Mouse (Mus musculus) central nervous system, embryonic 18 days (tissue): Measurements from ENCODE around the gene Tuba3a. TPM values are rescaled to one million over a fixed set of nuclear protein-coding genes. Genes with fewer than 3 reads are reported as not detected.

Experiments used
- polyA plus RNA-seq: library from polyadenylated mRNA; depleted of rRNA; stranded (reverse); fragments of >200 nt; gene quantifications from 2 replicates; pipeline ENCODE4 v1.2.3, GENCODE M21; 2012; rRNA removed

Tuba3a gene
- not detected in 2 replicates for polyA plus RNA-seq

DNA sequence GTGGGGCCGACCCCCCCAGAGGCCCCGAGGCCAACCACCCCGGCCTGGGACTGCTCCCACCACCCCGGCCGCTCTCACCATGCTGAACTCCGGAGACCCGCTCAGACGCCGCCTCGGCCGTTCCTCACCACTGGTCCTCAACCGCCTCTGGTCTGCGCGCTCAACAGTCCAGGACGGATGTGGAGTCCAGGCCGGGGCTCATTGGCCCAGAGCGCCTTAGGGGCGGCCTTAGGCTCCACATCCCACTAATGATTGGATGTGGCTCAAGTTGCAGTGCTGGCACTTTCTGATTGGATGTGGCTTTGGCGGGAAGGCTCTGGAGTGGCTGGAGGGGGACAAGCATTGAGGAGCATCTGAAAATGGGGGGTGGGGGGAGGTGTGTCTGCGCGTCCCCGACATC is at the start of gene Tuba3a:
Tuba3a (minus strand) TSS at position 153 of the 400 bp plus-strand sequence.

DNA sequence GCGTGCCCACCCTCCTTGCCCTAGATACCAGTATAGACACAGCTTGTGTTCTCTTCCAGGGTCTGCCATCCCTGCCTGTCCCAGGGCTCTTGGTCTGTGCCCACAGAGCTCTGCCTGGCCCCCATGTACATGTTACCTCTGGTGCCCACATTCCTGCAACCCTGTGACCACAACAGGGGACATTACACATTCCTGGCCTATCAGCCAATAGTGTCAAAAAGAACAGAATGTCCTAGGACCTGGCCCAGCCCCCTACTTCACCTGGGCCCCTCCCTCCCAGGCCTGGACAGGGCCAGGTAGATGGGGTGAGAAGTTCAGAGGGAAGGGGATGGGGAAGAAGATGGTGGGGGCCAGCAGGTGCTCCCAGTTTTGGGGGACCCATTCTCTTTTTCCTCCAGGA is 34.5 kb upstream of the Tuba3a start, which contains the start of gene Scnn1a:
Scnn1a (plus strand) TSS at position 337 of the 400 bp plus-strand sequence.

DNA sequence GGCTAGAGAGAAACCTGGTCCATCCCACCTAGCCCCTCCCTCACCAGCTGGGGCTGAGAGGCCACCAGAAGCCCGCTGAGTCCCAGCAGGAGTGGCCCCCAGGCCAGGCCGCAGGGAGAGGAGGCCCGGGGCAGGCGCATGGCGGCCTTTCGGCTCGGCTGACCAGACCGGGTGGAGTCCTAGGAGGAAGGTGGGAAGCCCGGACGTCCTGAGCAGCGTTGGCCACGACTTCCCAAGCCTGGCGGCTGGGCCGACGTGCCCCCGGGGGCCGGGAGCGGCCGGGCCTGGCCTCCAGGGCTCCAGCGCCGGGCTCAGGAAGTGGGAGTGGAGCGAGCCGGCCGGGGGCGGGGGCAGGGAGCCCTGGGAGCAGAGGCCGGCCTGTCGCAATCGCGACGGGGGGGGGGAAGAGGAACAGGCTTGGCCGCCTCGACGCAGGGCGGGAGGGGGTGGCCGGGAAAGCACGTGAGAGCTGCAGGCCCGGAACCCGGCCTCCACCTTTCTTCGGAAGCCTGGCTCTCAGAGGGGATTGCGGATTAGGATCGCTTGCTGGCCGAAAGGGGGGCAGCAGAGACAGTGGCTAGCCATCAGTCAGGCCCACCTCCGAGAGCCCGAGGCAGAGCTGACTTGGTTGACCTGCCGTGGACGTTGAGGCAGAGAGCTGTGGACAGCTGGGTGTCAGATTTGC is 27.8 kb upstream of the Tuba3a start, which contains the start of gene Ltbr:
Ltbr (minus strand) TSS at position 340 of the 685 bp plus-strand sequence.

DNA sequence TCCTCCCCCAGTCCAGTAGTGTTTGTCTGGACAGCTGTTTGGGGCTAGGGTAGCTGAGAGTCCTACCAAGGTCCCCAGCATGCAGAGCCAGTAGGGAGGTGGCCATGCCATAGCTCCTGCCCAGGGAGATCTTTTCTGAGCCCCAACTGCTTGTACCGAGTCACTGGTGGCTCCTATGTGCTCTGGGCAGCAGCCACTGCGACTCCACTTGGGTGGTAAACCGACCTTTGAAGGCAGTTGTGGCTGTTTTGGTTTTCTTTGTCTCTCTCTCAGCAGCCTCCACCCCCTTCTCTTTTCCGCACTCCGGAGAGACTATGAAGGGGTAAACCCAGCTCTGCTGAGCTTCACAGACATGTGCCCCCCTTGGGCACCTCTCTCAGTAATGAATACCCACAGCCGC is 49.1 kb downstream of the Tuba3a start, which contains the start of gene Cd27:
Cd27 (minus strand) TSS at position 229 of the 400 bp plus-strand sequence.

GRCm38 (mm10) chr6:125231117-125232044 is 54.5 kb downstream of the Tuba3a start, which contains the start of gene Tapbpl:
TSS of gene Tapbpl (minus strand) at chr6:125231860.

Other genes starting within 250 kb of the Tuba3a start
- gene Ing4, start 246.3 kb downstream of the Tuba3a start, polyA plus RNA-seq = 120 and 130 TPM in 2 replicates
- gene Acrbp, start 236.4 kb downstream of the Tuba3a start, polyA plus RNA-seq = 24.3 and 28.5 TPM in 2 replicates
- 0.82 and 0.98 TPM in 2 replicates for gene Lpar5, start 218.1 kb downstream of the Tuba3a start, polyA plus RNA-seq
- gene Chd4, start 190.1 kb downstream of the Tuba3a start, polyA plus RNA-seq = 65.2 and 67.5 TPM in 2 replicates
- gene Nop2, start 154.1 kb downstream of the Tuba3a start, polyA plus RNA-seq = 34.2 and 34.6 TPM in 2 replicates
- gene Iffo1, start 140.8 kb downstream of the Tuba3a start, polyA plus RNA-seq = 28.2 and 29.8 TPM in 2 replicates
- gene Gapdh, start 119.6 kb downstream of the Tuba3a start, polyA plus RNA-seq = 3,044 and 3,218 TPM in 2 replicates
- 95.0 and 104 TPM in 2 replicates for gene Ncapd2, start 94.3 kb downstream of the Tuba3a start, polyA plus RNA-seq
- gene Mrpl51, start 94.2 kb downstream of the Tuba3a start, polyA plus RNA-seq = 54.1 and 59.6 TPM in 2 replicates
- 26.6 and 33.8 TPM in 2 replicates for gene Vamp1, start 70.5 kb downstream of the Tuba3a start, polyA plus RNA-seq
- gene Tapbpl, start 54.2 kb downstream of the Tuba3a start, polyA plus RNA-seq = 4.2 and 4.4 TPM in 2 replicates
- gene Cd27, start 49.0 kb downstream of the Tuba3a start, polyA plus RNA-seq = 0.06 and 0.20 TPM in 2 replicates
- 10.4 and 11.4 TPM in 2 replicates for gene Ltbr, start 27.8 kb upstream of the Tuba3a start, polyA plus RNA-seq
- gene Scnn1a, start 34.6 kb upstream of the Tuba3a start, polyA plus RNA-seq = 1.2 and 1.8 TPM in 2 replicates
- gene Tnfrsf1a, start 63.3 kb upstream of the Tuba3a start, polyA plus RNA-seq = 14.9 and 15.3 TPM in 2 replicates
- 0.29 and 0.39 TPM in 2 replicates for gene Plekhg6, start 94.8 kb upstream of the Tuba3a start, polyA plus RNA-seq
- gene Cd9, start 208.7 kb upstream of the Tuba3a start, polyA plus RNA-seq = 82.0 and 93.0 TPM in 2 replicates